Mouse (Mus musculus) thymus, adult 2 months (tissue): ENCODE measurements around the gene Tlk2. TPM values are rescaled to one million over a fixed set of nuclear protein-coding genes. Genes with fewer than 3 reads are reported as not detected.
"Not testable (repeated sequence)": the region's sequence is repeated elsewhere in the genome, so short reads cannot be mapped to it uniquely, and the experiment has no call there.

ENCODE experiments used
- DNase-seq: peaks from one replicate; pipeline ENCODE4 v3.0.0; 2021
- H3K27ac ChIP-seq: fragments of 200-500 bp; 2 replicates; pipeline ENCODE4 v1.5.1; 2012; ENCODE audit warnings: low read length, control low read depth; ENCODE audit not compliant: control insufficient read depth, insufficient read depth
- H3K27me3 ChIP-seq: fragments of 200-500 bp; 2 replicates; pipeline ENCODE4 v1.6.1; 2012; ENCODE audit warnings: mild to moderate bottlenecking, low read length, moderate library complexity, mixed read lengths; ENCODE audit not compliant: control insufficient read depth, insufficient read depth
- H3K36me3 ChIP-seq: fragments of 200-500 bp; 2 replicates; pipeline ENCODE4 v1.6.1; 2012; ENCODE audit warnings: mild to moderate bottlenecking, low read length, moderate library complexity; ENCODE audit not compliant: control insufficient read depth, insufficient read depth
- H3K4me1 ChIP-seq: fragments of 200-500 bp; replicated peaks from 2 replicates; pipeline ENCODE4 v1.6.1; 2012; ENCODE audit warnings: low read length; ENCODE audit not compliant: control insufficient read depth, insufficient read depth
- H3K4me3 ChIP-seq: fragments of 200-500 bp; 2 replicates; pipeline ENCODE4 v1.5.1; 2012; ENCODE audit warnings: mild to moderate bottlenecking, low read length, control low read depth, moderate library complexity; ENCODE audit not compliant: control insufficient read depth, insufficient read depth
- CTCF ChIP-seq: fragments of 200-500 bp; IDR thresholded peaks from 2 replicates; pipeline ENCODE4 v1.5.1; 2012; ENCODE audit warnings: mild to moderate bottlenecking, control low read depth, low read length, moderate library complexity, borderline replicate concordance; ENCODE audit not compliant: control insufficient read depth, poor library complexity, insufficient read depth; ENCODE audit errors: extremely low read depth
- POLR2A ChIP-seq: fragments of 200-500 bp; IDR thresholded peaks from 2 replicates; pipeline ENCODE4 v1.6.1; 2012; ENCODE audit warnings: mild to moderate bottlenecking, low read length, control low read depth, moderate library complexity; ENCODE audit not compliant: control insufficient read depth, poor library complexity, insufficient read depth; ENCODE audit errors: extremely low read depth
- WGBS: fragments of 180-500 bp; shearing (Covaris S2); methylation state at CpG from one replicate; pipeline ENCODE4 v1.1.7; 2018; 5-methylcytosine and 5-hydroxymethylcytosine counted together
- polyA plus RNA-seq: library from polyadenylated mRNA; depleted of rRNA; stranded (reverse); fragments of >200 nt; gene quantifications from 2 replicates; pipeline ENCODE4 v1.2.3, GENCODE M21; 2012; rRNA removed

Tlk2 gene
- polyA plus RNA-seq: 28.6 and 31.6 TPM in 2 replicates

DNA sequence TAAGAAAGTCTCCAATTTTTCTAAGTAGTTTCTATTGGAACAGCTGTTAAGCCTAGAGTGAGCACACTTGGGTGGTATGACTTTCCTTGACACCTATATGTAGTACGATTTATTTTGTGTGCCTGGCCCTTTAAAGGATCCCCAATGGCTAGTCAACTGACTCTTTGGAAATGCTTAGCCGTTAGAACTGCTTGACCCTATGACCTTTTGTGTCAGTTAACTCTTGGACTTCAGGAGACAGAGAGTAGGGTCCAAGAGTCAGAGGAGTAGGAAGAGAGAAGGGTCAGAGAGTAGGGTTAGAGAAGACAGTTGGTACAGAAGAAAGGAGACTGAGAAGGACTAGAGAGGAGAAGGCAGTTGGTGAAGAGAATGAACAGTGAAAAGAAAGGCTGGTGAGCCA lies at the start of gene Tlk2:
Tlk2 (plus strand) TSS at position 292 of the 400 bp plus-strand sequence.
- H3K27me3 ChIP-seq: no peaks in the 10 kb centered on the region
- DNase-seq: no peak
- H3K4me1 ChIP-seq: peaks cover 10% of the 10 kb centered on the region
- TF ChIP-seq CTCF: no peak
- no peak for TF ChIP-seq POLR2A
- H3K4me3 ChIP-seq: no peak within 1 kb of the TSS
- 87% methylated on average over 2 of the region's 2 CpGs for WGBS
- no peaks in the 10 kb centered on the region for H3K36me3 ChIP-seq
- no peak within 1 kb of the TSS for H3K27ac ChIP-seq

DNA sequence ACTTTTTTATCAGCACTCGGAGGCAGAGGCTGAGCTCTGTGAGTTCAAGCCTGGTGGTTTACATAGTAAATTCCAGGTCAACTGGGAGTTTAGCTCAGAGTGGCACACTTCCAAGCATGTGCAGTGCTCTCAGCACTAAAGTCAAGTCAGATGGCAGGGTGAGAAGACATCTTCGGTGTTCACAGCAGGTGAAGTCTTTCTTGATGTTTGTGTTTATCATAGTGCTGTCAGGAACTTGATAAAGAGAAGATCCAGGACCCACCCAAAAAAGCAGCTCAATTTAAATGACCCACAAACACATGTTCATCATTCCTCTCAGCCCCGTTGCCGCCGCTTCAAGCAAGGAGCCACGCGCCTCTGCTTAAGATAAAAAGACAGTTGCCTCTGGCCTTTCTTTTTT lies 42.9 kb upstream of the Tlk2 start:
- Histone ChIP-seq H3K36me3 (peaks cover 72% of the 10 kb centered on the region), H3K4me1 (no peaks in the 10 kb centered on the region), H3K27ac (no peak overlapping the region), H3K4me3 (no peak overlapping the region), H3K27me3 (no peaks in the 10 kb centered on the region)
- 98% methylated on average over 7 of the region's 7 CpGs for WGBS
- TF ChIP-seq POLR2A (no peak), CTCF (no peak)
- no peak for DNase-seq

DNA sequence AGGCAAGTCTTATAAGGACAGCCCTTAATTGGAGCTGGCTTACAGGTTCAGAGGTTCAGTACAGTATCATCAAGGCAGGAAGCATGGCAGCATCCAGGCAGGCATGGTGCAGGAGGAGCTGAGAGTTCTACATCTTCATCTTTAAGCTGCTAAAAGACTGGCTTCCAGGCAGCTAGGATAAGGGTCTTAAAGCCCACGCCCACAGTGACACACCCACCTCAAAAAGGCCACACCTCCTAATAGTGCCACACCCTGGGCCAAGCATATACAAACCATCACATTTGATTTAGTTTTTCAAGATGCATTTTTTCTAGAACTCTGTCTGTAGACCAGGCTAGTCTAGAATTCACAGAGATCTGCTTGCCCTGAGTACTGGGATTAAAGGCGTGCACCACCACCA lies 41.4 kb upstream of the Tlk2 start:
- H3K36me3 ChIP-seq: peaks cover 66% of the 10 kb centered on the region
- H3K27ac ChIP-seq, DNase-seq, H3K4me3 ChIP-seq, H3K4me1 ChIP-seq, H3K27me3 ChIP-seq: not testable (repeated sequence)
- 94% methylated on average over 2 of the region's 2 CpGs for WGBS

DNA sequence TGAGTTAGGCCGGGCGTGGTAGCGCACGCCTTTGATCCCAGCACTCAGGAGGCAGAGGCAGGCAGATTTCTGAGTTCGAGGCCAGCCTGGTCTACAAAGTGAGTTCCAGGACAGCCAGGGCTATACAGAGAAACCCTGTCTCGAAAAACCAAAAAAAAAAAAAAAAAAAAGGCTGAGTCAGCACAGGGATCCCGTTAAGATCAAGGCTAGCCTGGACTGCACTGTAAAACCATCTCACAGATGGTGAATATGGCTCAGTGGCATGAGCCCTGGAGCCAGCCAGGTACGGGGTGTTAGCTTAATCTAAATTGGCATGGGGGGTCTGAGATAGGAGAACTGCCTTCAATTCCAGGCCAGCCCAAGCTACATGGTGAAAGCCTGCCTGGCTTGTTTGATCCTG lies 38.1 kb upstream of the Tlk2 start:
- H3K36me3 ChIP-seq: peaks cover 38% of the 10 kb centered on the region
- H3K4me3 ChIP-seq, H3K4me1 ChIP-seq, H3K27me3 ChIP-seq, DNase-seq, H3K27ac ChIP-seq: not testable (repeated sequence)
- WGBS: 94% methylated on average over 8 of the region's 8 CpGs

DNA sequence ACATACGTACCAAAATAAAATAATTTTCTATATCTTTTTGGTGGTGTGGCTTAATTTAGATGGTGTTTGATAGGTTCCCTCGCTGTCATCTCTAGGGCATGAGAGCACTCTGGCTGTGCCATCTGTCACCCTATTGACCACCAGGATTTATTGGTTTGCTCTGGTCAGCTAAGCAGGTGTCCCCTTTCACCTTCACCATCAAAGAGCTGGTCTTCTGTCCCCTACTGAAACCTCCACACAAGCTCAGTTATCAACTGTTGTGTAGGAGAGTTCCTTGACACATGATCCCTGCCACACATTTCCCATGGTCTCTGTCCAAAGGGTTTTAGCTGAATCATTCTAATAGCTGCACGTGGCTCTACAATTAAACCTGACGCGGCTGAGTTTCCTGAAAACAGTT lies 37.5 kb upstream of the Tlk2 start:
- no peak overlapping the region for H3K4me3 ChIP-seq
- WGBS: 94% methylated on average over 5 of the region's 5 CpGs
- peaks cover 34% of the 10 kb centered on the region for H3K36me3 ChIP-seq
- TF ChIP-seq POLR2A: no peak
- no peak for TF ChIP-seq CTCF
- no peak for DNase-seq
- no peaks in the 10 kb centered on the region for H3K27me3 ChIP-seq
- H3K4me1 ChIP-seq: no peaks in the 10 kb centered on the region
- H3K27ac ChIP-seq: no peak overlapping the region

DNA sequence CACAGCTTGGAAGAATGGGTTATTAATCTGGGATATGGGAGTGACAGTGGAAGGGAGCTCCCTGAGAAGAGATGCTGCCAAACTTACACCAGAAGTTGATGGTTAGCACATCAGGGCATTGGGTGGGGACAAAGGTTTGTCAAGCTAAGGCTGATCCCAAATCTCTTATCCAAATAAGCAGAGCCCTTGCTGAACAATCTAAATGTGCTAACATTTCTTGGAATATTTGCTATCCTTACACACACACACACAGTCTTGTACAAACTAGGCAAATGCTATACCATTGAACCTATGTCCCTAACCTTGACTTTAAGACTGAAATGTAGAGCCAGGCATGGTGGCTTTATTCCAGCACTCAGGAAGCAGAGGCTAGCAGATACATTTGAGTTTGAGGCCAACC lies 35.0 kb upstream of the Tlk2 start:
- no peak for DNase-seq
- Histone ChIP-seq H3K4me1 (no peaks in the 10 kb centered on the region), H3K36me3 (peaks cover 14% of the 10 kb centered on the region), H3K27ac (no peak overlapping the region), H3K4me3 (no peak overlapping the region), H3K27me3 (no peaks in the 10 kb centered on the region)
- no peak for TF ChIP-seq CTCF
- TF ChIP-seq POLR2A: no peak

DNA sequence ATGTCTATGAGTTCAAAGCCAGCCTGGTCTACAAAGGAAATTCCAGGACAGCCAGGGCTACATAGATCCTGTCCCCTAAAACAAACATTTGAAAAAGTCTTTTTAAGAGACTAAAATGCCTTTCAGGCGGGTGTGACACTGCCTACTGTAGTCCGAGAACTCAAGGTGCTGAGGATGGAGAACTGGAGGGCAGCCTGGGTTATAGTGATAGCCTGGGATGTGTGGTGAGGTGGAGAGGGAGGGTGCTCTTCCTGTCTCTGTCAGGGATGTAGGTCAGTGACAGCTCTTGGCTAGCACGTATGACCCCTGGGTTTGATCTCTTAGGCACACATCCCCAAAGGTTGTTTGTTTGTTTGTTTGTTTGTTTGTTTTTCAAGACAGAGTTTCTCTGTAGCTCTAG lies 34.5 kb upstream of the Tlk2 start:
- Histone ChIP-seq H3K4me3 (no peak overlapping the region), H3K27ac (no peak overlapping the region), H3K4me1 (no peaks in the 10 kb centered on the region), H3K27me3 (no peaks in the 10 kb centered on the region), H3K36me3 (peaks cover 8% of the 10 kb centered on the region)
- TF ChIP-seq CTCF (no peak), POLR2A (no peak)
- 92% methylated on average over 3 of the region's 3 CpGs for WGBS
- no peak for DNase-seq
